Mouse (Mus musculus) liver, adult 10 weeks (tissue): ENCODE data around the gene Anxa11. TPM values are rescaled to one million over a fixed set of nuclear protein-coding genes. Genes with fewer than 3 reads are reported as not detected.

ENCODE experiments used
- polyA plus RNA-seq: library from polyadenylated mRNA; stranded (reverse); fragments of 350-450 nt; fragmentation: Illumina TruSeq; extraction: RNeasy Lipid Tissue Mini Kit (QIAGEN cat#74804); gene quantifications from one replicate; pipeline ENCODE4 v1.2.3, GENCODE M21; 2014; ENCODE audit warnings: low read depth, low replicate concordance

Gene Anxa11
- 8.7 TPM for polyA plus RNA-seq

DNA sequence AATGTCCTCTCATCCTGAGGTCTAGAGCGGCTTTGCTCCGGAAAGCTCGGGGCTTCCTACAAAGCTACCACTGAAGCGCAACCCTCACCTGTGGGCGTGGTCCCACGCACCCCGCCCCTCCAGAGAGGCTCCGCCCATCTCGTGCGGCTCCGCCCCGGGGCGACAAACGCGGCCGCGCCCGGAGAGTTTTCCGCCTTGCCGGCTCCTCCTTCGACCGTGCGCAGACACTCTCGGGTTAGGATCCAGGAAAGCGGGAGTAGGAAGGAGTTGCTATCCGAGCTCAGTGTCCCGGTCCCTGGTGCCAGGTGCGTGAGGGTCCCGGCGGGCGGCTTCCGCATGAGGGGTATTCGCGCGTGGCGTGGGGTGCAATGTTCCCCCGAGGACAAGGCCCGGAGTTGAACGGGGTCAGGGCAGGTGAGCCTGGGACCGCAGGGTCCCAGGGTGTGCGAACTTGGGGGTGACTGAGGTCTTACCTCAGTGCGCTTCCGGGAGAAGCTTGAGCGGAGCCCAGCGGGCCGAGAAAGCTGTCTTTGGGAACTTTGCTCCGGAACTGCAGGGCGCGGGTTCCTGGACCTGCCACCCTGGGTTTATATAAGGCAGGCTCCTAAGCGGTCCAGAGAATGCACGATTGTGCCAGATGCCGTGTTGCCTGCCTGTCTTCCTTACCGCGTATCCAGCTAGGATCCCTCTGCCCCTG lies at the start of gene Anxa11:
Gene Anxa11, plus strand, starts transcription at position 166 of the 697 bp plus-strand sequence.

DNA sequence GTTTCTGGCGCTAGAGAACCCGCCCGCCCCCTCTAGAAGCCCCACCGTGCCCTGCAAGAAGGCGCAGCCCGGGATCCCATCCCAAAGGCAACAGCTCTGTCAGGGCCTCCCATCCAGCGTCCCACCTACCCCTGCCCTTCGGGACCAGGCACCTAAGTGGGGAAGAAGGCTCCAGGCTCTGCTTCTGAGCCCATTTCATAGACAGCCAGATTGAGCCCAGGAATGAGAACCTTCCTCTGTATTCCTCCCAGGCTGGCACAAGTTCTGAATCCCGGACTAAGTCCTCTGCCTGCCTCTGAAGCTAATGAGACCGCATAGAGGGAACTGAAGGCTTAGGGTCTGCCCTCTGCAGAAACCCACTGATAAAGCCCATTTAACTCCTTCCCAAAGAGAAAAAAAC lies 61.0 kb downstream of the Anxa11 start, which contains the start of gene Plac9a:
Gene Plac9a, minus strand, starts transcription at position 101 of the 400 bp plus-strand sequence.

DNA sequence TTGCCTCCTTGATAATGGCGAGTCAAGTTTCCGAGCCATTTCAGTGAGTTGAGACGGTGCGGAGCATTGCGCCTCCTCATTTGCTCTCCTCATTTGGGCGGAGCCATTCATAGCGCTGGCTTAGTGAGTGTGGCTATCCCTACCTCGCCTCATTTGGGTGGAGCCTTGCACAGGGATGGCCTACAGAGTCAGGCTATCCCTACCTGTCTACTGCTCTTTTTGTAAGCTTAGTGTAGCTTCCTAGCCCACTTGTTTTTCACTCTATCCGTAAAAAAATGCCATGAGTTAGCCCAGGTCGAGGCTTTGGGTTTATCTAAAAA lies 85.6 kb downstream of the Anxa11 start, which contains the start of gene Tmem254a:
Gene Tmem254a, minus strand, starts transcription at position 111 of the 320 bp plus-strand sequence.

Other genes with a start within 250 kb of the Anxa11 start
- 12.3 TPM for gene Ppif, start 148.0 kb upstream of the Anxa11 start, polyA plus RNA-seq
- 53.4 TPM for gene Zcchc24, start 73.1 kb upstream of the Anxa11 start, polyA plus RNA-seq
- not detected for gene Plac9a, start 60.9 kb downstream of the Anxa11 start, polyA plus RNA-seq
- 23.7 TPM for gene Tmem254a, start 85.5 kb downstream of the Anxa11 start, polyA plus RNA-seq
- gene Cphx1, start 96.1 kb downstream of the Anxa11 start, polyA plus RNA-seq, result not detected
- gene Duxbl1, start 136.4 kb downstream of the Anxa11 start, polyA plus RNA-seq, result not detected
- 1.6 TPM for gene Gm9780, start 200.6 kb downstream of the Anxa11 start, polyA plus RNA-seq
- gene Tmem254c, start 225.2 kb downstream of the Anxa11 start, polyA plus RNA-seq, result 5.3 TPM
- gene Cphx2, start 239.4 kb downstream of the Anxa11 start, polyA plus RNA-seq, result not detected
- gene Cphx3, start 240.1 kb downstream of the Anxa11 start, polyA plus RNA-seq, result 3.5 TPM